Mouse (Mus musculus) gastrocnemius, postnatal 4 days (tissue): ENCODE results near the gene Taf12. TPM values are rescaled to one million over a fixed set of nuclear protein-coding genes. Genes with fewer than 3 reads are reported as not detected.
A peak's percentile ranks its signal among the peaks of the same experiment; 100 is the strongest.
"Not testable (repeated sequence)": the region's sequence is repeated elsewhere in the genome, so short reads cannot be mapped to it uniquely, and the experiment has no call there.

Experiments used
- DNase-seq, 2 experiments: peaks; one replicate each; pipeline ENCODE4 v3.0.0; 2021 to 2022; ENCODE audit warnings: low spot score in 2 of 2, mixed read lengths in 2 of 2
- total RNA-seq, 2 experiments: library from RNA; stranded (reverse); gene quantifications; 2 replicates each; pipeline ENCODE4 v1.2.3; 2021

The Taf12 gene
- total RNA-seq, 2 experiments from 2014 or later, result 26.6 to 29.2 TPM

DNA sequence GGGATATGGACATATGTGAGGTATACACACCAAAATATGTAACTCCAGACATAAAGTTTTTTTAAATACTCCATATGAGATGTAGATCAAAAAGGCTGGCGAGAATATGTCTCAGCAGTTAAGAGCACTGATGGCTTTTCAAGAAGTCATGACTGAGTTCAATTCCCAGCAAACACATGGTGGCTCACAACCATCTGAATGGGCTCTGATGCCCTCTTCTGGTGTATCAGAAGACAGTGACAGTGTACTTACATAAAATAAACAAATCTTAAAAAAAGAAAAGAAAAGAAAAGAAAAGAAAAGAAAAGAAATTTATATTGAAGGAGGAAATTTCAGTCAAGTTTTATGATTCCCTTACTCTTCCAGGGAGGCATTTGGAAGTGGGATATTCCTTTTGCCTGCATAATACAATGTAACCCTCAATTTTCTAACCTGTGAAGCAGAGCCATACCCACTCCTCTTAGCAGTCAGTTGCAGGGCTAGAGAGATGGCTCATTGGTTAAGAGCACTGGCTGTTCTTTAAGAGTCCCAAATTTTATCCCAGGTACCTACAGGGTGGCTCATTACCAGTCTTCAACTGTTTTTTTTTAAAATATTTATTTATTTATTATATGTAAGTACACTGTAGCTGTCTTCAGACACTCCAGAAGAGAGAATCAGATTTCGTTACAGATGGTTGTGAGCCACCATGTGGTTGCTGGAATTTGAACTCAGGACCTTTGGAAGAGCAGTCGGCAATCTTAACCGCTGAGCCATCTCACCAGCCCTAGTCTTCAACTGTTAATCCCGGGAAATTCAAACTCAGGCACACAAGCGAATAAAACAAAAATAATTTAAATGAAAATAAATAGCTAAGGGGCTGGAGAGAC, 5.1 kb upstream of the Taf12 start:
- DNase-seq, result no peak

DNA sequence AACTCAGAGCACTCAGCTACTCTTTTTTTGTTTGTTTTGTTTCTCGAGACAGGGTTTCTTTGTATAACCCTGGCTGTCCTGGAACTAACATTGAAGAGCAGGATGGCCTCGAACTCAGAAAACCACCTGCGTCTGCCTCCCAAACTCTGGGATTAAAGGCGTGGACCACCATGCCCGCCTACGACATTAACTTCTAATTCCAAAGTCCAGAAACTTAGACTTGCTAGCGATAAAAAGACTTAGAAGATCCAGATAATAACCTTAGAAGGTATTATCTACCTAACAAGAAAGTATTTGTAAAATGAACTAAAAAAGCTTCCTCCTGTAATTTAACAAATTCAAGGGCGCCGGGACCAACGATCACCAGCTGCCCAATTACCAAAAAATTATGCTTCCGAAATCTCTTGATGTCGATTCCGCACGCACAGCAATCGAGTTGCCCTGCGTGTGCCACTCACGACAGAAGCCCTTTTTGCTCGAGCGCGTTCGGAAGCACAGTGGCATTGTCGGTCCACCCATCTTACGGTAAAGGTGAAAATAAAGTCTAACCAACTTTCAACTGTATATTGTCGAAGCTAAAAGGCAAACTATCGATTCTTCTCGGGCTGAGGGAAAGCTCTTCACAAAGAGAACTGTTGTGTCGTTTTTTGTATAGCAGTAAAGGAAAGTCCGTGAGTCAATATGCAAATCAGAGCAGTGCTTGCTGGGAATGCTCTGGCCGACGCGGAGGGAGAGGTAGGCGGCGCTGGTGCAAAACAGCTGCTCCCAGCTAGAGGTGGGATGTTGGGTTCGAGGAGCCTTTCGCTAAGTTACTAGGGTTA, 4.2 kb upstream of the Taf12 start:
- DNase-seq, result peak; percentile 62 to 80

DNA sequence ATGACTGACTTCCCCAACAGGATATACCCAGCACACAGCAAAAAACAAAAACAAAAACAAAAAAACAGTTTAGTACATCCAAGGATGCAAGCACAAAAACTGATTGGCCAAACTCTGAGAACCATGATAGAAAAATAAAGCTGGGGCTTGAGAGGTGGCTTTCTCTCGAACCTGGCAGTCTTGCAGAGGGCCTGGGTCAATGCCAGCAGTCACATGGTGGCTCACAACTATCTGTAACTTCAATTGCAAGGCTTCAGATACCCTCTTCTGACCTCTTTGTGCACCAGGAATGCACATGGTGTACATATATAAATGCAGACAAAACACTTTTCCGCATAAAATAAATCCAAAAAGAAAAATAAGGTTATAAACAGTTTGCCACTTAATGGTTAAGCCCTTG, 1.0 kb upstream of the Taf12 start:
- peak in 1 of 2 experiments; percentile 38 for DNase-seq

DNA sequence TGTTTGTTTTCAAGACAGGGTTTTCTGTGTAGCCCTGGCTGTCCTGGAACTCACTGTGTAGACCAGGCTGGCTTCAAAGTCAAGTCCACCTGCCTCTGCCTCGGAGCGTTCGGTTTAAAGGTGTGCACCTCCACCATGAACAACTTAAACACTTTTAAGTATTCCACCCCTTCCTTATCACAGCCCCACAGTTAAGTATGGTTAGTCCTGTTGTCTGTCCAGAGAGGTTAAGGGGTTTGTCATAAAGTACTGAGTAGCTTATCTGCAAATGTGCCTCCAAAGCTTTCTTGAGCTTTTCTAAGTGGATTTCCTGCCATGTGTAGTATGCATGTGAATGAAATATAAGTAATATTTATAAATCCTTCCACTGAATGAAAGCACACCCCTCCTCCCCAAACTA, 1.8 kb downstream of the Taf12 start:
- no peak for DNase-seq

DNA sequence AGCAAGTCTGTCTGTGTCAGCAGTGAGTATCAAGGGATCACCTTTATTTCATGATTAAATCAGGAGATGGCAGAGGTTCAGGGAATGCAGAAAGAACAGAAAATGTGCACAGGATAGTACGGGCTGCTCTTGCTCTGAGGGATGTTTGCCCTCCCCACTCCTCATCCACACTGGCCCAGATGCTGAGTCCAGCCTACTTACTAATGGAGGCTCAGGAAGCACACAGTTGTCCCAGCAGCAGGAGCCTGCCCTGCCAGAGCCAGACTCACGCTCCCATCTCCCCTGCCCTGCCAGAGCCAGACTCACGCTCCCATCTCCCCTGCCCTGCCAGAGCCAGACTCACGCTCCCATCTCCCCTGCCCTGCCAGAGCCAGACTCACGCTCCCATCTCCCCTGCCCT, 14.7 kb downstream of the Taf12 start:
- not testable (repeated sequence) for DNase-seq

DNA sequence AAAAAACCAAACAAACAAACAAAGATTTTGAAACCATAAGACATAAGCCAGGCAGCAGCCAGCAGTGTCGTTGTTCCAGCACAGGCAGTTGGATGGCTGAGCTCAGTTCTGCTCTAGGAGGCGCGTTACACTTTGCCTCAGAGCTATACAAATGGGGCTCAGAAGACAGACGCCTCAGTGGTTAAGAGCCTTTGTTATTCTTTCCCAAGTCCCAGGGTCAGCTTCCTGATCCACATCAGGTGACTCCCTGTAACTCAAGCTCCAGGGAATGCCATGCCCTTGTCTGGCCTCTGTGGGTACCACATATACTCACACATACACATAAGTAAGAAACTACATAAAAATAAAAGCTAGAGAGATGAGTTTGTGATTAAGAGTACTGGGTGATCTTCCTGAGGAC, 16.9 kb downstream of the Taf12 start:
- no peak for DNase-seq

DNA sequence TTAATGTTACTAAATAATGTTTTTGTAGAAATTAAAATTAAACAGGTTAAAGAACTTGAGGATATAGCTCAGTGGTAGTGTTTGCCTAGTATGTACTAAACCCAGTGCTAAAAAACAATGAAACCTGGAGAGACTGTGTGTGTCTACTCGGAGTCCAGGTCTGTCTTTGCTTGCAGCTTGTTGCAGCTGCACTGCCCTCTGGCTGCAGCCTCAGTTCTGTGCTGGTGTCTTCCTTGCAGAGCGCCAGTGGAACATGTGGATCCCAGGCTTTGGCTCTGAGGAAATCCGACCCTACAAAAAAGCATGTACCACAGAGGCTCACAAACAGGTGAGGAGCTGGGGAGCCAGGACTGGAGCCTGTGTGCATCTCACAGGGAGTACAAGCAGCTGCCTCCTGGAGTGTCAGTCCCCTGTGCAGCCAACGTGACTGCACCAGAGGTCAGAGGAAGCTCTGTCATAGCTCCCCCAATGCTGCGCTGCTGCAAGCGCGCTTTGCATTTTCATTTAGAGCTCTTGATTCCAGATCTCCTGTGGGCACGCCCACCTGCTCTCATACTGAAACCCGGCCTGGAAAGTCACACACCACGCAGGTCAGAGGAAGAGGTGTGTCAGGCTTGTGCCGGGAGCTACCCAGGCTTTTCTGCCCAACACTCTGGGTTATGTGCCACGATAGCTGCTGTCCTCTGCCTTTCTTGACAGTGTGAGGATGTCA, 17.6 kb downstream of the Taf12 start:
- no peak for DNase-seq

DNA sequence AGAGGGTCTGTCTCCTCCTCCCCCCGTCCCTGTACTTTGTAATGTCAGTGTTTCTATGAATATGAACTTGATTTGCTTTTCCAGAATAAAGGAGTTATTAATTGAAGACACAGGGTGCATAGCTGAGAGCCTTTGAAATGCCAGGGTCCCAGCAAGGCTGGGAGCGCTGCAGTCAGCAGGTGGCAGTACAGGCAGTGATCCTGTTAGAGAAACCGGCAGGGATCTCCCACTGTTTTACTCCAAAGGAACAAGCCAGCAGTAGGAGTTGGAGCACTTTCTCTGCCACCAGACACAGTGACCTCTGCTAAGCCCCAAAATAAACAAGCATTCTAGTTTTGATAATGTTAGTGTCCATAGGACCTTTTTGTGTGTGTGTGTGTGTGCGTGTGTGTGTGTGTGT, 18.8 kb downstream of the Taf12 start:
- DNase-seq, result peak in 1 of 2 experiments; percentile 61

DNA sequence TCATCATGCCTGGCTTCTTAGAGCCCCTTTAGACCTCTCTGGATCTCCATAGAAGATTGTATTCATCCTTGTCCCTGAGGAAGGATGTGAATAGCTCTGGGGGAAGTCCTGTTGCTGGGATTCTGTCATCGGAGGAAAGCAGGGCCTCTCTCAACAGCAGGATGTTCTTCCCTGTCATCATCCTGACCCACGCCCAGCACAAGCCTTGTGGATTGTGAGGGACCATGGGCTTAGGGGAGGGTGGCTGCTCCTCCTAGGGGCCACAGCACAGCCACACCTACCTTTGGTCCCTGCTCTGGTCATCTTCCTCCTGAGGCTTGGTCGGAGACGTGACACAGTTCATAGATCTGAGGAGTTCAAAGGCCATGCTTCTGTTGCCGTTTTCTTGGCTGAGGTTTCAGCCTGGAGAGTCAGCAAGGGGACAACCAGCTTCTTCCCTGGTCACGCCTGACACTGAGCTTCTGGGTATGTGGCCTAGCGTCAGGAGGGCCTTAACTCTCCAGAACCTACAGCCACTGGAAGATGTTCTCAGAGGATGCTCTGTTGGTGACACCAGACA, 19.6 kb downstream of the Taf12 start:
- DNase-seq, result no peak

DNA sequence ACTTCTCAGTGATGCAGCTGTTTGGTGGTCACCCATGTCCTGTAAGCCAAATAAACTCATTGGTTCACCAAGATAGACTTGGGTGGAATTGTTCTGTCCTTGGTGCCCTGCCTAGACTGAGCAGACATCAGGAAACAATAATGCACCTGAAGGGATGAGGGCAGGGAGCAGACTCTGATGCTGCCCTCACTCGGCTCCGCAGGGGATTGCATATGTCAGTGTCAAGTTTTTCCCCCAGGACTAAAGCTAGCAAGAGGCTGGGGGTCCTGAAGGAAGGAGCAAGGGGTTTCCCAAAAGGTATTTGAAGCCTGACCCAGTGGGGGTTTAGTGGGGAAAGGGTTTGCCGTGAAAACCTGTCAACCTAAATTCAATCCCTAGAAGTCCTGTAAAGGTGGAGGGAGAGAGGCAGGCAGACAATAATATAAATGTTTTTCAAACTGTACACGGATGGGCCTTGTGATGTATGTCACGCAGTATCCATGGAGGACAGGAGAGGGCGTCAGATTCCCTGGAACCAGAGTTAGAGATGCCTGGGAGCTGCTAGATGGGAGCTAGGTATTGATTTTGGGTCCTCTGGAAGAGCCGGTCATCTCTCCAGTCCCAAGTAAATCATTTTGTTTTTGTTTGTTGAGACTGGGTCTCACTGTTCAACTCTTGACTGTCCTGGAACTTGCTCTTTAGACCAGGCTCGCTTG, 21.7 kb downstream of the Taf12 start:
- no peak for DNase-seq

DNA sequence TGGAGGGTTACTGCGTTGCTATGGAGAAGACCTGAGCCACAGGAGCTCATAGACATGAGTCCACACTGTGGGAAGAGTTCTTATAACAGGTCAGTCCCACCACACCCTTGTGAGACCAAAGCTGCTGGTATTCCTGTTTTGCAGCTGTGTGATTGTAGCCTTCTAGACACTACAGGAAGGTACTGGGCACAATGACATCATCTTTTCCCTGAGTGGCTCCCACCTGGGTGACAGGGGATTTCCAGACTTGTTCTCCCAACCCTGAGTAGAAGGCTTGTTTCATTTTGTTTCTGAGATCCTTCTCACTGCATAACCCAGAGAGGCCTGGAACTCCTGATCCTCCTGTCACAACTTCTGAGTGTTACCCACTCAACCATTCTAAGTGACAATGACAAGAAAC, 25.7 kb downstream of the Taf12 start:
- no peak for DNase-seq

DNA sequence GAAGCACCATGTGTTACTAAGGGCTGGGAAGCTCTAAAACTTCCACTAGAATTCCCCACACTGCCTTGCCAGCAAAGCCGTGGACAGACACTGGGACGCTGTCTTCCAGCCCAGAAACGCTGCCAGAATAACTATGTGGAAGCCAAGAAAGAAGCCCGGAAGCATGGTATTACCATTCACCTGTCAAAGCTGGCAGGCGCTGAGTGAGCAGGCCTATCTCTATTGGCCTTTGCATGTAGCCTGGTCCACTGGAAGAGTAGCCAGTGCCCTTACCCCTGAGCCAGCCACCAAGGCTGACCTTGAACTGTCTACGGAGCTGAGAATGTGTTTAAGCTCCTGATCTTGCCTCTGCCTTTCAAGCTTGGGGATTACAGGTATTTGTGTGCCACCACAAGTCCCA, 27.3 kb downstream of the Taf12 start:
- peak in 1 of 2 experiments; percentile 28 for DNase-seq

DNA sequence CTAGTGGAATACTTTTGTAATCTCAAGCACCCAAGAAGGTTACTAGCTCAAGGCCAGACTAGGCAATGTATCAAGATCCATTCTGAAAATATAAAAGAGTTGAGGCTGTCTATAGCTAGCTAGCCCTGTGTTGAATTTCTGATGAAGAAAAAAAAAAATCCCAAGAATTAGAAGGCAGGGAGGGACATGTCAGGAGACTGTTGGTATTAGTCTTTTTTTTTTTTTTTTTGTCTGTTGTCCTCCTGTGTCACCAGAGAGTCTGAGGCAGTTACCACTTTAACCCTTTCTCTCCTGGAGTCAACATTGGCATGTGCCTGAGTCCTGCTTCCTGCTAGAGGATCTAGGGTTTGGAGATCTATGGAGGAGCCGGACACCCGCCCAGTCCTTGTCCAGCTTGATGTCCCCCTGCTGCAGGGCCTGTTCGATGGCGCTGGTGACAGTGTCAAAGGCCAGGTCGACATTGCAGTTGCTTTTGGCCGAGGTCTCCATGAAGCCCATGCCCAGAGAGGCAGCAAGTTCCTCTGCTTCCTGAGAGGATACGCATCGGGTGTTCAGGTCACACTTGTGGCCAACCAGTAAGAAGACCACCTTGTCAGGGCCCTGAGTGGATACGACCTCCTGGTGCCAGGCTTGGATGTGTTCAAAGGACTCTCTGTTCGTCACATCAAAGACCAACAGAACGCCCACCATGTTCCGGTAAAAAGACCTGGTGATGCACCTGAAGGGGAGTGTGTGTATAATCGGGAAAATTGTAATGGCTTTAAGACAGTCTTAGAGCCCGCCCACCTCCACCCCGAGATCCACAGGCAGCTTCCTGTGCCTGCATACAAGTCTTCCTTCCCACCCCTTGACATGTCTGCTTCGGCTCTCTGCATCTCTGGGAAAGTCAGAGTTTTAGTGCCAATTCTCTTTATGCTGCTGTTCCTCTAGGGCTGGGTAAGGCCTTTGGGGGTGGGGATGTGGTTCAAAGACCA, 28.1 kb downstream of the Taf12 start:
- DNase-seq, result no peak

DNA sequence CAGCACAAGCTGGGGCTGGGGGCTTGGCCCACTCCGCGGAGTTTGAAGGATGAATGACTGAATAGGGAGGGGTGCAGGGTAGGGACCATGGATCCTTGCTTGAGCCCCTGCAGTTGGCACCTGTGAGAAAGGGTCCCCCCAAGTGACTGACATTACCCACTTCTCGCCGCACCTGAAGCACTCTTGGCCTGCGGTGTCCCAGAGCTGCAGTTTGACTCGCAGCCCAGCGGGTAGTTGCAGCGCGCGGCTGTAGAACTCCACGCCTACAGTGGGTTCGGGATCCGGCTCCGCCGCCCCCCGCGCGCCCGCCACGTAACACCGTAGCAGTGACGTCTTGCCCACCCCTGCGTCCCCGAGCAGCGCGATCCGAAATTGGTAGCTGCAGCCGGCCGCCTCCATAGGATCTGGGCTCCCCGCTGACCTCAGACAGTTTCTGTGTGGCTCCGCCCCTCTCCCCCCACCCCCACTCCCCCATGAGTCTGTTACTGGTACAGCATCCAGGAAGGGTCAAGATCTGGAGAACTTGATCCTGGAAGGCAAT, 28.8 kb downstream of the Taf12 start, which contains the start of gene Rab42:
Gene Rab42 (minus strand): TSS at position 447 of the 541 bp plus-strand sequence.
- peak; percentile 26 to 53 for DNase-seq

DNA sequence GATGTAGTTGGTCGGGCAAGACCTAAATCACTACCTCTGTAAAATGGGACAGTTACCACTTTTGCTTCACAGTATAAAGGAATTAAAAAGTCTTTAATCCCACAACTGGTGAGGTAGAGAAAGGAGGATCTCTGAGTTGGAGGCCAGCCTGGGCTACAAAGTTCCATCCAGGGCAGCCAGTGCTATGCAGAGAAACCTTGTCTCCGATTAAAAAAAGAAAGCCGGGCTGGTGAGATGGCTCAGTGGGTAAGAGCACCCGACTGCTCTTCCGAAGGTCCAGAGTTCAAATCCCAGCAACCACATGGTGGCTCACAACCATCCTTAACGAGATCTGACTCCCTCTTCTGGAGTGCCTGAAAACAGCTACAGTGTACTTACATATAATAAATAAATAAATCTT, 29.3 kb downstream of the Taf12 start:
- not testable (repeated sequence) for DNase-seq

DNA sequence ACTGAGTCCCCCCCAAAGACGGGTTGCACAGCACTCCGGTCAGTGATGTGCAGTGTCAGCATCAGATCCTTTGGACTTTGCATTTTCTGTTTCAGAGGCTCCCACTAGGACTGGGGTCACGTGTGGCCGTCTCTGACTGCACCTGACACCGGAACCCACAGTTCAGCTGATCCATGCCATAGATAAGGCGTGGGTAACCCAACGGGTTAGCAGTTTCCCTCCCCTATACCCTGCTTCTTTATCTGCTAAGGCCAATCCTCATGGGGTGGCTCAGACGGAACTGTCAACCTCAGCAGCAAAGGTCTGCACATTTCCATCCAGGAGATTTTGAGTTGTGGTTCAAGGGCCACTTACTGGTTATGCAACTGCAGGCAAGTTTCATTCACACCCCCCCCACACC, 31.1 kb downstream of the Taf12 start:
- no peak for DNase-seq

DNA sequence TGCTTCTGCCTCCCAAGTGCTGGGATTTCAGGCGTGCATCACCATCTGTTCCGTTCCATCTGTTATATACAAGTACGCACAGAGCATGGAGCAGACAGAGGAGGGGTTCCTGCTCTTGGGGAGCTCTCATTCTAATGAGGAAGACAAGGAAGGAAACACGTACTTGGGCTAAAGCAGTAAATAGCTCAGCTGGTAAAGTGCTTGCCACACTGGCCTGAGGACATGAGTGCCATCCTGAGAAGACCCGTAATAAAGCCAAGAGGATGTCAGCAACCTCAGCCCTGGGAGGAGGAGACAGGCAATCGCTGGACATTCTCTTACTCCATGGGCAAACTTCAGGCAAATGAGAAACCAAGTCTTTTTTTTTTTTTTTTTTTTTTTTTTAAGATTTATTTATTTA, 31.8 kb downstream of the Taf12 start:
- DNase-seq, result no peak

DNA sequence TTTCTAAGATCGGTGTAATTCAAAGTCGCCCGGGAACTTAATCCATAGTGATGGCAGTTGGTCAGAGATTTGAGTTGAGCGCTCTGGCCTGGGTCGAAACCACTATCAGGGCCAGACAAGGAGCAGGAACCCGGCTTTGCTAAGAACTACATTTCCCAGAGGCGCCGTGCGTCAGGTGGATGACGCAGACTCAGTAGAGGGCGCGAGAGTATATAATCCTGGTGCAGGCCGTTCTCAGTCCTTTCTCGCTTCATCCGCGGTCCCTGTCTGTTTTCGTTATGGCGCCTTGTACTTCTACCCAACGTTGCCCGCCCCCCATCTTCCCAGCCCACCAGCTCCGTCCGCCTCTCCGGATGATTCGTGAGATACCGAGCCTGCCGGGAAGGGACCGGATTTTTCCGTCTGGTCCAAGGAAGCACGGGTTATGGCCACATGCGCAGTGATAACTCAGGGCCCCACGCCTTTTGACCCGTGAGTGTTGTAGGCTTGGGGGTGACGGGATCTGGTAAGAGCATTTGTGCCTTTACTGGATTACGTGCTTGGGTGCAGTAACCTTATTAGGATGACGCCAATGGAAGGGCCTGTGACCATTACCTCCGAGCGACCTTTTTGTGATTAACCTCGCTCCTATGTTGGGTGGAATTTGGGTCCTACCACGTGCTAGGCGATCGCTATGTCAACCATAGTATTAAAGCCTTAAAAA, 34.4 kb downstream of the Taf12 start:
- peak; percentile 67 to 85 for DNase-seq
